Mouse (Mus musculus) gastrocnemius, postnatal 25 days (tissue): ENCODE results near the gene Myocos. TPM values are rescaled to one million over a fixed set of nuclear protein-coding genes. Genes with fewer than 3 reads are reported as not detected.

Experiments
- DNase-seq: peaks from one replicate; pipeline ENCODE4 v3.0.0; 2022
- microRNA-seq, 2 experiments: library from miRNA; unstranded; fragments of <30 nt; microRNA quantifications; one replicate each; pipeline ENCODE4 v1.2.0; 2021; ENCODE audit warnings: borderline replicate concordance in 2 of 2
- total RNA-seq, 2 experiments: library from RNA; stranded (reverse); gene quantifications; 1 replicate in 1 of 2; 2 replicates in 1 of 2; pipeline ENCODE4 v1.2.3; 2021

Myocos gene
- total RNA-seq, 2 experiments from 2014 or later, result not detected

DNA sequence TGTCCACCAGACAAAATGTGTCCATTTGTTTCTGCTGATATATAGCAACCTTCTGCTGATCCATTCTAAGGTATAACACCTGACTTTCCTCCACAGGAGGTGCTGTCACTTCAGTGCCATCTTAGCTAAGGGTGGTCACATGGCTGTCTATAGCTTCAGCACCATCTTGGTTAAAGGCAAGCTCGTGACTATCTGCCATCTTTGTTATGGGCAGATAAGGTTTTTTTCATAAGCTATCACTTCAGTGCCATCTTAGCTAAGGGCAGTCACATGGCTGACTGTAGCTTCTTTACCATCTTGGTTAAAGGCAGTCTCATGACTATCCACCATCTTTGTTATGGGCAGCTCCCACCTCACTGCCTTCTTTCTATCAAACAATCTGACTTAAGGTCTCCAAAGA is 42.5 kb downstream of the Myocos start:
- no peak for DNase-seq

DNA sequence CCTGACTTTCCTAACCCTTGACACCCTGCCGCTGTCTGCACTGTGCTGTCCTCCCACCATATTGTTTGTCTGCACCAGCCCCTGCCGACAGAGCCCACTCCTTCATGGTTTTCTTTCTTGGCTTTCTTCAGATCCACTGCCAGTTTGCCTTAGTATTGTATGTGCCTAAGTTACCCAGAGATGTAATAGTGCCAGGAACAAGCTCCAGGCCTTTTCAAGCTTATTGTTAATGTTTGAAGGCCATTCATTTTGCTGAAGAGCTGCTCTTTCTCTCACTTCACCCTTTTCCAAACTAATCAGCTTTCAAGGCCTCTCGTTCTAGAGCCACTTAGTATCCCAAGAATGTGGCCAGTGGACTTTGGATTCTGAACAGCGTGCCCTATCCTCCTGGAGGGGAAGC is 46.8 kb downstream of the Myocos start:
- DNase-seq, result no peak

DNA sequence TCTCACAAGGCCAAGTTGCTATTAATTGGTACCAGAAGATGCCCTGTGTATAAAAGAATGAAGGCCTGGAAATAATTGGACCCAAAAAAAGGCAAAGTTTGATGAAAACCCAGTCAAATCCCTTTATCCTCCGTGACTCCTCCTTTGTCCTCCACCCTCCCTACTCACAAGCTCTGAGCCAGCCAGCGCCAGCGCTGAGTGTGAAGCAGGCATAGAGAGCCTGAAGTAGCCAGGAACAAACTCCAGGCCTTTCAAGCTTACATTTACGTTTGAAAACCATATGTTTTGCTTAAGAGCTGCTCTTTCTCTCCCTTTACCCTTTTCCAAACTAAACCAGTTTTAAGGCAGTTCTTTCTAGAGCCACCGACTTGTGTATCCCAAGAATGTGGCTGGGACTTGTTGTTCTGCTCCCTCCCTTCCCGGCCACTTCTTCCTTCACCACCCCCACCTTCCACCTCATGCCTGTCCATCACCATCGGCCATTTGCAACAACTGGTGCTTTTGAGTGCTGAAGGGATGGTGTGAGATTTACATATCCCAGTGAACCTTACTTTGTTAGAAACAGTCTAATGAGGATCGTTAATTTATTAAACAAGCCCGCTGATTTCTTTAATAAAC is 48.3 kb downstream of the Myocos start:
- no peak for DNase-seq

DNA sequence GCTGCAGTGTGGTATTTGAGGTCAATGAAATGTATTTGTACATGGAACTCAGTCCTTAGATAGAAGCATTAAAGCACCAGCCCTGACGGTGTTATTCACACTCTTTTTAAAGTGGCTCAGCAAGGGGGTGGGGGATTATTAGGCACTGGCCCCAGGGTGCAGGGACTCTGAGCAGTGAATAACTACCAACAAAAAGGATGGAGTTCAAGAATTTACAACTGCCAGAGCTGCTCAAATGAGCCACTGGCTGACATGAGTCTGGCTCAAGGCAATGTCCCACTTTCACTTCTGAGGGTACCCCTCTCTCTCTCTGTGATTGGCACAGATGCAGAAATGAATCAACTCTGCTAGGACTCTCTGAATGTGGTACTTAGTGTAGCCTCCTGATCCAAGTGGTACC is 49.9 kb downstream of the Myocos start:
- no peak for DNase-seq

DNA sequence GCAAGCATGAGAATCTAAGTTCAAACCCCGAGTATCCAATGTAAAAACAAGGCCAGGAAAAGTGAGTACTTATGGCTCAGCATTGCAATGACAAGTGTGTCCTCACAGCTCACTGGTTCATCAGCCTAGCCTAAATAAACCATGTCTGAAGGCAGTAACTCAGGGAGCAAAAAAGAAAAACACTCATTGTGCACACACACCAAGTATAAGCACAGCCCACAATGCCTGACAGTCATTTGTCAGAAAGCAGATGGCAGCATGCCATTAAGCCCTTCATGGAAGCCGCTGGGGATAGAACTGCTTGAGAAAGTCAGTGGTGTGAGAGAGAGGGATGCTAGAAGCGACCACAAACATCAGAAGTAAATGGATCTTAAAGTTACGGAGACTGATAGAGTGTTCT is 56.7 kb downstream of the Myocos start:
- no peak for DNase-seq

DNA sequence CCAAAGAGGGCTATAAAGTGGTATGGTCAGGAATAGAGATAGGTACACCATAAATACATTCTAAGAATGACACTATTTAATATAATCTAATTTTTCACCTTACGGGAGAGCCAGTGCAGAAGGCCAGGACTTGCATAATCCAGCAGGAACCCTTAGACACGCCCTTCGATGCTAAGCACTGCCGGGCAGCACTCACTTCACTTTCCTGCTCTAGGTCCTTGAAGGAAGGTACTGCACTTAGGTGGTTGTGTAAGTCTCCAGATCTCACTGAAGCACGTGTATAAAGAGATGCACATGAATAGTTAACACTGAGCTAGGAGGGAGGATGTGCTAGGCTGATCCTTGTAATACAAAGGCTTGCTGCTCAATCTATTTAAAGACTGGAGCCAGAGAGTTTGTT is 58.4 kb downstream of the Myocos start:
- DNase-seq, result no peak

DNA sequence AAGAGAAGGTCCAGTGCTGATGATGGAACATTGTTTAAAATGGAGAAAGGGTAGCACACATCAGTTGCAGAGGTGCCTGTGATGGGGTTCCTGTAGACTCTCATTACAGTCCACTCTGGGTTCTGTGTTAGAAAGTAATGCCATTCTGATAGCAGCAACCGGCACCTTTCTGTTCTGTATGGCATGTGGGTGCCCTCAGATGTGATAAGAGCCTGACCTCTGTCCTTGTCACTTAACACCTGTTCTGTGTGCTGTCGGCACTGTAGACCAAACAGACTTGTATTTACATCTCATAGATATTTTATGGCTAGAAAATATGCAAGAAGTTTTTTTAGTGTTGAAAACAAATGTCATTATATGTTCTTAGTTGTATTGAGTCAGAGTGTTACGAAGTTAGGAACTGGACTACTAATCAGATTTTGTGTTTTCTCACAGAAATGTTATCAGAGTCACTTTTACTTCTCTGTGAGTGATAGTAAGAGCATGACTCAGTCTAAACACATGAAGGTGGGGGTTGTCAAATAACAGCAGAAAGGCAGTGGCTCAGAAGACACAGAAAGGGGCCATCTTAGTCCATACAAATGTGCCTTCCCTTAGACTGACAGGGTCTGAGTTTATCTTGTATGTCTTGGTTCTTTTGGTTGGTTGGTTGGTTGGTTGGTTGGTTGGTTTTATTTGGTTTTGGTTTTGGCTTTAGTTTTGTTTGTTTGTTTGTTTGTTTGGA is 60.5 kb downstream of the Myocos start:
- DNase-seq, result no peak

Small RNA genes within 50 kb of the gene (microRNA-seq; reads per million reads assigned to microRNA genes)
- gene Gm27616, result 0 reads per million in 2 experiments

Other genes starting within 250 kb of the Myocos start
- gene Dnm3, start 180.2 kb downstream of the Myocos start, total RNA-seq, result 1 to 10 TPM; 4.7 to 7.6 TPM
- gene Mettl13, start 109.7 kb downstream of the Myocos start, total RNA-seq, result 1 to 10 TPM; 5.5 to 6.5 TPM
- gene Vamp4, start 87.7 kb downstream of the Myocos start, total RNA-seq, result 10 to 100 TPM; 15.7 to 16.9 TPM
- 10 to 100 TPM in 1 of 2 experiments, 1 to 10 TPM in 1; 9.1 to 20.5 TPM for gene Myoc, start 19.1 kb downstream of the Myocos start, total RNA-seq
- gene Prrc2c, start 82.3 kb upstream of the Myocos start, total RNA-seq, result 10 to 100 TPM; 48.9 to 52.8 TPM
- under 1 TPM in 1 of 2 experiments, not detected in 1; 0.29 TPM for gene Fmo4, start 155.8 kb upstream of the Myocos start, total RNA-seq
- gene Fmo1, start 208.4 kb upstream of the Myocos start, total RNA-seq, result 10 to 100 TPM; 10.4 to 20.2 TPM
- 10 to 100 TPM in 1 of 2 experiments, 1 to 10 TPM in 1; 9.1 to 14.6 TPM for gene Fmo2, start 240.5 kb upstream of the Myocos start, total RNA-seq